Mouse (Mus musculus) olfactory bulb, adult 2 months (tissue): ENCODE measurements around the gene Retnlb.

Experiments
- CTCF ChIP-seq: fragments of 200-500 bp; IDR thresholded peaks from 2 replicates; pipeline ENCODE4 v1.5.1; 2012; ENCODE audit warnings: low read depth, mild to moderate bottlenecking, low read length, moderate library complexity; ENCODE audit not compliant: insufficient read depth
- POLR2A ChIP-seq: fragments of 200-500 bp; IDR thresholded peaks from 2 replicates; pipeline ENCODE4 v1.6.1; 2012; ENCODE audit warnings: mild to moderate bottlenecking, low read depth, low read length, moderate library complexity; ENCODE audit not compliant: insufficient read depth

DNA sequence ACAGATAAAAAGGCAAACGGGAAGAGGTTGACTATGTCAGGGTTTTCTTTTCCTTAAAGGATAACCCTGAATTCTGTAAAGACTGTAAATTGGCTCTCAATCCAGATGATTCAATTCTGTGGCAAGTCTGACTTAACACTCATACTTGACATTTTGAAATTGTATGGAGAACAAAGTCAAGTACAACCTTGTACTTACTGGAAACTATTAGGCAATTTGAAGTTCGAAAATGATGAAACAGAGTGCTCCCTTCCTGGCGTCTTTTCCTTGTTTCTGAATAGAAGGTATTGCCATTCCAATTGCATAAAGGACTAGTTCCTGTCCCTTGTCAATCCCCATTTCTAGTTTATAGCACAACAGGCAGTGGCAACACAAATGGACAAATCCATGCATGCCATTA is 17.2 kb upstream of the Retnlb start:
- no peak for TF ChIP-seq POLR2A
- no peak for TF ChIP-seq CTCF
